Mouse (Mus musculus) heart, postnatal 0 days (tissue): ENCODE measurements around the gene Fryl. TPM values are rescaled to one million over a fixed set of nuclear protein-coding genes. Genes with fewer than 3 reads are reported as not detected.
A peak's percentile ranks its signal among the peaks of the same experiment; 100 is the strongest.

Experiments
- ATAC-seq: fragments of 200-750 bp; cut with Nextera tagmentation; 2 replicates; pipeline ENCODE4 v1.8.0; 2017; ENCODE audit warnings: low read depth, moderate number of reproducible peaks, moderate library complexity; ENCODE audit not compliant: insufficient read depth
- DNase-seq: peaks from one replicate; pipeline ENCODE4 v3.0.0-alpha.2; 2016; ENCODE audit warnings: low spot score
- H3K27ac ChIP-seq: fragments of 300-500 bp; sonication (generic); 2 replicates; pipeline ENCODE4 v1.5.1; 2014; ENCODE audit warnings: low read depth, mild to moderate bottlenecking
- H3K27me3 ChIP-seq: fragments of 300-500 bp; sonication (generic); 2 replicates; pipeline ENCODE4 v1.6.1; 2014; ENCODE audit warnings: low read length, mixed read lengths; ENCODE audit not compliant: control insufficient read depth, insufficient read depth
- H3K36me3 ChIP-seq: fragments of 300-500 bp; sonication (generic); replicated peaks from 2 replicates; pipeline ENCODE4 v1.6.1; 2014; ENCODE audit warnings: low read length, mixed read lengths; ENCODE audit not compliant: control insufficient read depth, insufficient read depth
- H3K4me1 ChIP-seq: fragments of 300-500 bp; sonication (generic); 2 replicates; pipeline ENCODE4 v1.6.1; 2014; ENCODE audit warnings: antibody characterized with exemption; ENCODE audit not compliant: control insufficient read depth, insufficient read depth
- H3K4me2 ChIP-seq: fragments of 300-500 bp; sonication (generic); 2 replicates; pipeline ENCODE4 v1.6.1; 2014; ENCODE audit warnings: low read depth, mild to moderate bottlenecking, low read length, moderate library complexity
- H3K4me3 ChIP-seq: fragments of 300-500 bp; sonication (generic); 2 replicates; pipeline ENCODE4 v1.5.1; 2014; ENCODE audit warnings: low read depth, low read length
- H3K9ac ChIP-seq: fragments of 300-500 bp; sonication (generic); replicated peaks from 2 replicates; pipeline ENCODE4 v1.6.1; 2014; ENCODE audit warnings: low read depth, low read length, mixed read lengths
- H3K9me3 ChIP-seq: fragments of 300-500 bp; sonication (generic); replicated peaks from 2 replicates; pipeline ENCODE4 v1.6.1; 2016; ENCODE audit warnings: low read length; ENCODE audit not compliant: control insufficient read depth
- CTCF ChIP-seq: IDR thresholded peaks from 2 replicates; pipeline ENCODE4 v1.5.1; 2016; ENCODE audit warnings: antibody characterized with exemption, control low read depth, low read depth
- EP300 ChIP-seq: IDR thresholded peaks from 2 replicates; pipeline ENCODE4 v1.6.1; 2016; ENCODE audit warnings: antibody characterized with exemption, low read depth
- WGBS: fragments of 180-500 bp; shearing (Covaris S2); extraction: QIAGEN DNeasy Blood & Tissue Kit; methylation state at CpG from one replicate; pipeline ENCODE4 v1.1.7; 2014; 5-methylcytosine and 5-hydroxymethylcytosine counted together
- polyA plus RNA-seq: library from polyadenylated mRNA; unstranded; fragments of >200 nt; fragmentation: Nextera tagmentation; extraction: Ambion mirVana; gene quantifications from 2 replicates; pipeline ENCODE4 v1.2.1, GENCODE M21; 2015
- total RNA-seq: library from RNA; depleted of rRNA; stranded (reverse); fragments of >200 nt; gene quantifications from 2 replicates; pipeline ENCODE4 v1.2.3, GENCODE M21; 2014; ENCODE audit warnings: low replicate concordance

Fryl gene
- total and polyA plus RNA-seq, 2 experiments from 2014 or later, result 19.3 to 43.0 TPM

DNA sequence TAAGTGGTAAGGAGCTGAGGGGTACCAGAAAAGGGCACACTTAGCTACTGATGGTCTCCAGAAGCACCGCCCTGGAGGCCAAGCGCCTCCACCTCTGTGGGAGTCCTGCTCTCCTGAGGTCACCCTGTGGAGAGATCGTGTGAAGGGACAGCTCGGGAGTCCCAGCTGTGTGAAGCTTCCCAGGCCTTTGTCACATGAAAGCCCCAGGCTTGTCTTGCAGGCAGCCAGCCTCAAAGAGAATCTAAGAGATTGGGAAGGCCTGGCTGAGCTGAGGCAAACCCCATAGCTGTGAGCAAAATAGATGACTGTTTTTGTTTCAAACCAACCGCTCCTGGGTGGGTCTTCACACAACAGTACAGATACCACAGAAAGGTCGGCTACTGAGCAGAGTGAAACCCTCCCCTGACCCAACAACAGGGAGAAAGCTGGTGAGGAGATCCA lies 19.5 kb downstream of the Fryl start:
- DNase-seq (peak; percentile 54), ATAC-seq (peak; percentile 81)
- no peaks in the 10 kb centered on the region for H3K27me3 ChIP-seq
- H3K27ac ChIP-seq, result peak overlapping the region; percentile 84
- H3K4me3 ChIP-seq, result no peak overlapping the region
- no peak overlapping the region; the same call in 1 of the 2 replicates for H3K9ac ChIP-seq
- no peak for TF ChIP-seq CTCF
- no peak for TF ChIP-seq EP300
- no peaks in the 10 kb centered on the region for H3K36me3 ChIP-seq
- WGBS, result 19% methylated on average over 6 of the region's 6 CpGs
- H3K4me2 ChIP-seq, result no peak overlapping the region; the same call in 1 of the 2 replicates
- H3K9me3 ChIP-seq, result no peaks in the 10 kb centered on the region
- H3K4me1 ChIP-seq, result peaks cover 41% of the 10 kb centered on the region

DNA sequence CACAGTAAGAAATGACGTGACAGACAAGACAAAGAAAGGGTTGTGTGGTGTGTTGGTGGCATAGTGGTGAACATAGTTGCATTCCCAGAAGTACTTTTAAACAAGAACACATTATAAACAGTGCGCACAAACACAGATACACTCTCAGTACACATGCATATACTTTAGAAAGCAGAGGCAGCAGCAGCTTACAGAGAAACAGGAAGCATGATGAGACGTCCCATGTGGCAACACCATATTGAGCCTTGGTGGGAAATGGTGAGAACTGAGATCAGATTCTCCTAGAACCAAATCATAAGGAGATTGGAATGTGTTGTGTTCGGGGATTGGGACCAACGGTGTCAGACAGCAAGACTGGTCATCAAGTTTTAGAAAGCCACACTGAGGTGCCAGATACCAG lies 21.2 kb downstream of the Fryl start:
- no peak for DNase-seq
- Histone ChIP-seq H3K36me3 (no peaks in the 10 kb centered on the region), H3K27me3 (no peaks in the 10 kb centered on the region), H3K27ac (no peak overlapping the region), H3K9ac (no peak overlapping the region), H3K4me2 (no peak overlapping the region), H3K4me1 (peaks cover 54% of the 10 kb centered on the region), H3K9me3 (no peaks in the 10 kb centered on the region), H3K4me3 (no peak overlapping the region)
- ATAC-seq, result no peak
- 73% methylated on average over 5 of the region's 5 CpGs for WGBS
- TF ChIP-seq EP300, result no peak
- no peak for TF ChIP-seq CTCF

DNA sequence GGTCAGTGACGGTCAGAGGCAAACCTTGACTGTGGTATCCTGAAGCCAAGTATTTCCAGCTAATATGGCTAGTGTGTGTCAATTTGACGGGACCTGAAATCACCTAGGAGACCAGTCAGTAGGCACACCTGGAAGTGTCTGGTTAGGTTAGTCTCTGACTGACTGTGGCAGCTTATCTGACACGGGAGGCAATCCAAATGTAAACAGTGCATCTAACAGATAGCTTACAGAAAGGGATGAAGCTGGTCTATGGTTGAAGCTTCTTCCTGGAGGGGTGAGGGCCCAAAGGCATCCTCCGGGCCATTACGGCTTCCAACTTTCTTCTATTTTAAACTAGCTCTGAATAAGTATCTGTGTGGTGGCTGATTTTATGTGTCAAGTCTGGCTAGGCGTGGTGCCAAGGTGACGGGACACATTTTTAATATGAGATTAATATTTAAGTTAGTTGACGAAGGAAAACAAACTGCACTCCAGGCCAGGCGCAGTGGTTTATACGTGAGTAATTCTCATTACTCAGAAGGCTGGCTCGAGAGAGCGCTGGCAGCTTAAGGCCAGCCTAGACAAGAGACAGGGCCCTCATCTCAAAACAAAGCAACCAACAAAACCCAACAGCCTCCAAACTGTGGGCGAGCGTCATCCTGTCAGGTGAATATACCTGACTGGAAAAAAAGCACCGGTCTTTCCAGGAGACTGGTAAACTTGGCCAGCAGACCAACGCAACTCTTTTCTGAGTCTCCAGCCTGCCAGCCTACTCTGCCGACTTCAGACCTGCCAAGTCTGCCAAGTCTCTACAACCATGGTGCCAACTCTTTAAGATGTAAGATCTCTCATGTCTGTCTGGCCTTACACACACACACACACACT lies 23.2 kb downstream of the Fryl start:
- no peak for ATAC-seq
- Histone ChIP-seq H3K4me1 (peaks cover 67% of the 10 kb centered on the region), H3K4me2 (peak overlapping the region; percentile 7), H3K9ac (no peak overlapping the region), H3K27ac (peak overlapping the region; percentile 85), H3K27me3 (no peaks in the 10 kb centered on the region), H3K4me3 (no peak overlapping the region), H3K36me3 (no peaks in the 10 kb centered on the region), H3K9me3 (no peaks in the 10 kb centered on the region)
- DNase-seq, result no peak
- WGBS, result 44% methylated on average over 17 of the region's 17 CpGs
- TF ChIP-seq EP300 (no peak), CTCF (no peak)

DNA sequence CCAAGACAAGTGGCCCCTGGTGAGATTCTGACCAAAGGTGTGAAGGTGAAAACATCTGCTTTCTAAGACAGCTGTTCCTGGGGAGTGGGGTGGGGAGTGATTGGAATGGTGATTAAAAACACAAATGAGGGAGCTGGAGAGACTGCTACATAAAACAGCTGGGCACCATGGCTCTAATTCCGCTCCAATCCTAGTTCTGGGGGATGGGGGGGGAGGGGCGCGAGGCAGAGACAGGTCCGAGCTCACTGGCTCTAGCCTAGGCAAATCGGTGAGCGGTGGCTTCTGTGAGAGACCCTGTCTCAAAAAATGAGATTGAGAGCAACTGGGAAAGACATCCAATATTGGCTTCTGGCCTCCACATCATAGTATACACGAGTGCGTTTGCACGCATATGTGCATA lies 24.2 kb downstream of the Fryl start:
- ATAC-seq, result no peak
- no peaks in the 10 kb centered on the region for H3K36me3 ChIP-seq
- peak overlapping the region; percentile 52 for H3K4me2 ChIP-seq
- H3K9me3 ChIP-seq, result no peaks in the 10 kb centered on the region
- no peaks in the 10 kb centered on the region for H3K27me3 ChIP-seq
- no peak for DNase-seq
- H3K4me1 ChIP-seq, result peaks cover 76% of the 10 kb centered on the region
- H3K9ac ChIP-seq, result no peak overlapping the region; the same call in 1 of the 2 replicates
- TF ChIP-seq CTCF, result no peak
- TF ChIP-seq EP300, result no peak
- 22% methylated on average over 9 of the region's 9 CpGs for WGBS
- H3K4me3 ChIP-seq, result peak overlapping the region; percentile 4; the same call in 1 of the 2 replicates
- H3K27ac ChIP-seq, result peak overlapping the region; percentile 85

DNA sequence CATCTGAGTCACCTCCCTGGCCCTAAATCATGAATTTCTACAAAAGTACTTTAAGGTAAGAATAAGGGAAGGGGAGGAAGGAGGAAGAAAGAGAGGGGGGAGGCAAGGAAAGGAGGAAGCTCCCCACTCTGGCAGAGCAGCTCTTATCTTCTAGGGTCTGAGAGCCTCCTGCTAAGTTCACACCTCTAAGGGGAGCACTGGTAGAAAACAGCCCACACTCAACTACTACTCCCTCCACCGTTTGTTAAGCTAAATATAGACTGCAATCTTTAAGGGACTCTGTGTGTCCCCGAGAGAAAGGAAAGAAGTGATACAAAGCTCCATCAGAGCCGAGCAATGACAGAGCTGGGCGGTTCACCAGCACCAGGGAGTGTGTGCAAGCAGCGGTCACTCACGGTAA lies 24.6 kb downstream of the Fryl start:
- Histone ChIP-seq H3K4me1 (peaks cover 76% of the 10 kb centered on the region), H3K27me3 (no peaks in the 10 kb centered on the region), H3K9ac (no peak overlapping the region; the same call in 1 of the 2 replicates), H3K27ac (peak overlapping the region; percentile 85), H3K4me3 (peak overlapping the region; percentile 4; the same call in 1 of the 2 replicates), H3K9me3 (no peaks in the 10 kb centered on the region), H3K4me2 (peak overlapping the region; percentile 52), H3K36me3 (no peaks in the 10 kb centered on the region)
- TF ChIP-seq EP300 (no peak), CTCF (no peak)
- 7% methylated on average over 6 of the region's 6 CpGs for WGBS
- peak; percentile 63 for ATAC-seq
- peak; percentile 63 for DNase-seq
